Mouse (Mus musculus) heart, adult 2 months (tissue): Measurements from ENCODE around the gene Slc22a18.

Source experiments
- CTCF ChIP-seq: fragments of 200-600 bp; IDR thresholded peaks from 2 replicates; pipeline ENCODE4 v1.8.1; 2022; ENCODE audit warnings: antibody characterized with exemption, mild to moderate bottlenecking, moderate library complexity
- POLR2A ChIP-seq: fragments of 200-500 bp; IDR thresholded peaks from 2 replicates; pipeline ENCODE4 v1.6.1; 2011; ENCODE audit warnings: mild to moderate bottlenecking, low read depth, low read length, control low read depth; ENCODE audit not compliant: insufficient read depth

DNA sequence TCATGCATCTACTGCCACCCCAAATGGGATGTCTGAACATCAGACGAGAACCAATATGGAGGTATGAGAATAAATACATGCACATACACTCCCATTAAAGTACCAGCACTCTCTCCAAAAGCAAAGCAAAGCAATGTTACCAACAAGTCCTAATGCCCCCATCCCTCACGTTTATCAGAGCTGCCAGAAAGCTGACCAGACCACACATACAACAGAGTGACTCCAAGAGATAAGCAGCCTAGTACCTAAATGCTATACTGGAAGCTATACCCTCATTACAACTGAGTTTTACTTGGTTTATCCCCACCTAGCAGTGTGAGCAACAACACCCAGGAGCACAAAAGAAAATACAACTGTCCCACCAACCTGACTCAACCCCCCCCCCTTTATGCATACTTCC lies 59.7 kb downstream of the Slc22a18 start:
- no peak for TF ChIP-seq POLR2A
- no peak for TF ChIP-seq CTCF
